Mouse (Mus musculus): ENCODE measurements around the gene Szrd1. TPM values are rescaled to one million over a fixed set of nuclear protein-coding genes. Genes with fewer than 3 reads are reported as not detected.

Szrd1 gene
- polyA plus RNA-seq, 1 experiment from 2014 or later, result 40.5 TPM

DNA sequence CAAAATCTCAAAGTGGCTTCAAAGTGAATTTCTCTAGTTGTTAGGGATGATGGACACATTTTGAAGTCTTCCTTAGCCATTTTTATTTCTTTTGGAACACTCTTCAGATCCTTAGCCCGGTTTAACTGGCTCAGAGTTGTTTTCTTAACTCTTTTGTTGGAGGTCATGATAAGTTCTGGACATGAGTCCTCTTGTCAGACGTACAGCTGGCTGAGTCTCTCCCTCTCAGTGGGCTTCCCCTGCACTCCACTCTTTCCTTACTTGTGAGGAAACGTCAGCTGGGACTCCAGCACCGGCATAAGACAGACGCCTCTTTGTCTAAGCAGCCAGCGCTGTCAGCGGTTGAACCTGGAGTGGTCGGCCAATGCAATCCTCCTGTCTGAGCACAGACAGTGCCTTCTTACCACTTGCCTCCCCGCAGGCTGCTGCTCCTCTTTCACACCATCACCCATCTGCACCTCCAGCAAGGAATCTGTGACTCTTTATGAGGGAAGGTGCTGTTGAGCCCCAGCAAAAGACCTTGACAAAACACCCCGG, 31.3 kb downstream of the Szrd1 start:
- Histone ChIP-seq H3K27ac (peak overlapping the region; percentile 23; the same call in 1 of the 2 replicates), H3K36me3 (peaks cover 31% of the 10 kb centered on the region), H3K9me3 (no peaks in the 10 kb centered on the region; the same call in 1 of the 2 replicates), H3K4me1 (no peaks in the 10 kb centered on the region), H3K4me2 (no peak overlapping the region), H3K9ac (no peak overlapping the region), H3K4me3 (no peak overlapping the region), H3K27me3 (no peaks in the 10 kb centered on the region)
- 20% methylated on average over 10 of the region's 10 CpGs for WGBS
- no peak for ATAC-seq (ENCODE audit: insufficient number of reproducible peaks, insufficient read depth, low FRiP score, low TSS enrichment, low read depth)

GRCm38 (mm10) chr4:141106526-141107183, 32.9 kb downstream of the Szrd1 start:
- H3K4me1 ChIP-seq, result no peaks in the 10 kb centered on the region
- H3K9me3 ChIP-seq, result no peaks in the 10 kb centered on the region; the same call in 1 of the 2 replicates
- H3K36me3 ChIP-seq, result peaks cover 15% of the 10 kb centered on the region
- no peaks in the 10 kb centered on the region for H3K27me3 ChIP-seq
- no peak overlapping the region for H3K9ac ChIP-seq
- H3K27ac ChIP-seq, result no peak overlapping the region
- WGBS, result 79% methylated on average over 16 of the region's 16 CpGs
- no peak overlapping the region for H3K4me2 ChIP-seq
- no peak for ATAC-seq (ENCODE audit: insufficient number of reproducible peaks, insufficient read depth, low FRiP score, low TSS enrichment, low read depth)
- H3K4me3 ChIP-seq, result no peak overlapping the region

DNA sequence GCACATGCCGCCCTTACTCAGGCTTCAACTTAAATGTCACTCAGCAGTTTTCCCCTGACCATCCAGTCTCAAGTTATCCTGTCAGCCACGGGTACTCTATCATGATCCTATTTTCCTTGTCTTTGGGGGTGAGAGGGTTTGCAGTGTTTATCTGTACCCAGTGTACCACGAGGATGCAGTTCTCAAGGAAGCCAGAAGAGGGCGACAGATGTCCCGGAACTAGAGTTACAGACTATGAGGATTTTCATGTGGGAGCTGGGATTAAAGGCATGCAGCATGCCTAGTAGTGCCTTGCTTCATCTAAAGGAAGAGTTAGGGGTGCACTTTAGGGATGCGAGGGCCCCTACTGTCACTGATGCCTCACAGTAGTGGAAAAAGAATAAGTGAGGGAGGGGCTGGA, 37.7 kb downstream of the Szrd1 start:
- ATAC-seq (ENCODE audit: insufficient number of reproducible peaks, insufficient read depth, low FRiP score, low TSS enrichment, low read depth), result no peak
- WGBS, result 70% methylated on average over 6 of the region's 6 CpGs

GRCm38 (mm10) chr4:141101291-141101690, 38.3 kb downstream of the Szrd1 start:
- ATAC-seq (ENCODE audit: insufficient number of reproducible peaks, insufficient read depth, low FRiP score, low TSS enrichment, low read depth), result no peak
- peaks cover 3% of the 10 kb centered on the region; the same call in 1 of the 2 replicates for H3K4me1 ChIP-seq
- no peaks in the 10 kb centered on the region for H3K27me3 ChIP-seq
- no peaks in the 10 kb centered on the region for H3K36me3 ChIP-seq
- no peak overlapping the region for H3K4me2 ChIP-seq
- H3K9me3 ChIP-seq, result no peaks in the 10 kb centered on the region
- 87% methylated on average over 9 of the region's 9 CpGs for WGBS
- H3K9ac ChIP-seq, result no peak overlapping the region
- no peak overlapping the region for H3K27ac ChIP-seq
- no peak overlapping the region for H3K4me3 ChIP-seq

More for the DNA sequence above, 37.7 kb downstream of the Szrd1 start:
- no peak overlapping the region for H3K4me3 ChIP-seq
- H3K27ac ChIP-seq, result no peak overlapping the region
- no peak overlapping the region for H3K9ac ChIP-seq
- H3K4me1 ChIP-seq, result peaks cover under 1% of the 10 kb centered on the region; the same call in 1 of the 2 replicates
- no peaks in the 10 kb centered on the region for H3K27me3 ChIP-seq
- no peak overlapping the region for H3K4me2 ChIP-seq
- H3K36me3 ChIP-seq, result no peaks in the 10 kb centered on the region
- H3K9me3 ChIP-seq, result no peaks in the 10 kb centered on the region

GRCm38 (mm10) chr4:141099956-141100355, 39.6 kb downstream of the Szrd1 start:
- Histone ChIP-seq H3K4me1 (peaks cover 3% of the 10 kb centered on the region; the same call in 1 of the 2 replicates), H3K4me2 (no peak overlapping the region), H3K27me3 (no peaks in the 10 kb centered on the region), H3K27ac (no peak overlapping the region), H3K4me3 (no peak overlapping the region), H3K9me3 (no peaks in the 10 kb centered on the region), H3K36me3 (no peaks in the 10 kb centered on the region), H3K9ac (no peak overlapping the region)
- WGBS, result 72% methylated on average over 5 of the region's 5 CpGs
- no peak for ATAC-seq (ENCODE audit: insufficient number of reproducible peaks, insufficient read depth, low FRiP score, low TSS enrichment, low read depth)

- Histone ChIP-seq H3K36me3 (no peaks in the 10 kb centered on the region), H3K9me3 (no peaks in the 10 kb centered on the region), H3K4me3 (no peak overlapping the region), H3K4me2 (no peak overlapping the region), H3K4me1 (peaks cover 3% of the 10 kb centered on the region; the same call in 1 of the 2 replicates), H3K9ac (no peak overlapping the region), H3K27ac (no peak overlapping the region), H3K27me3 (no peaks in the 10 kb centered on the region)
- ATAC-seq (ENCODE audit: insufficient number of reproducible peaks, insufficient read depth, low FRiP score, low TSS enrichment, low read depth), result no peak
- 66% methylated on average over 4 of the region's 4 CpGs for WGBS
These were observed 40.6 kb downstream of the Szrd1 start for GRCm38 (mm10) chr4:141098935-141099334.

DNA sequence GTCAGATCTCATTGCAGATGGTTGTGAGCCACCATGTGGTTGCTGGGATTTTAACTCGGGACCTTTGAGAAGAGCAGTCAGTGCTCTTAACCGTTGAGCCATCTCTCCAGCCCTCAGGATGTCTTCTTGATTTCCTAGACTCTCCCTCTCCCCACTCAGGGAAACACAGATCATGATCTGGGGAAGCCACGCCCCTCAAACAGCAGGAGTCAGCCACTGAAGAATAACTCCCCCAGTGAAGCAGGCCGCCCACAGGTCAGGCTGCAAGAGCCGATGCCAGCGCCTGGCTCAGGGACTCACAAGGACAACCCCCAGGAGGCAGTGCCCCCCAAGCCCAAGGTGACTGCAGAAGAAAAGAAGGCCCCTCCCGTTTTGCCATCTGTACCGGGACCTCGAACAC, 42.9 kb downstream of the Szrd1 start:
- ATAC-seq (ENCODE audit: insufficient number of reproducible peaks, insufficient read depth, low FRiP score, low TSS enrichment, low read depth), result no peak
- Histone ChIP-seq H3K9ac (no peak overlapping the region), H3K27ac (no peak overlapping the region), H3K4me3 (no peak overlapping the region), H3K27me3 (no peaks in the 10 kb centered on the region), H3K4me1 (peaks cover 3% of the 10 kb centered on the region; the same call in 1 of the 2 replicates), H3K4me2 (no peak overlapping the region), H3K9me3 (no peaks in the 10 kb centered on the region), H3K36me3 (no peaks in the 10 kb centered on the region)
- WGBS, result 16% methylated on average over 9 of the region's 9 CpGs

- Histone ChIP-seq H3K9ac (no peak overlapping the region), H3K27ac (no peak overlapping the region), H3K4me1 (peaks cover 3% of the 10 kb centered on the region; the same call in 1 of the 2 replicates), H3K27me3 (no peaks in the 10 kb centered on the region), H3K4me2 (no peak overlapping the region), H3K4me3 (no peak overlapping the region), H3K9me3 (no peaks in the 10 kb centered on the region), H3K36me3 (no peaks in the 10 kb centered on the region)
- ATAC-seq (ENCODE audit: insufficient number of reproducible peaks, insufficient read depth, low FRiP score, low TSS enrichment, low read depth), result peak; percentile 29; the same call in 1 of the 2 replicates
- 77% methylated on average over 10 of the region's 10 CpGs for WGBS
These were observed 44.6 kb downstream of the Szrd1 start for GRCm38 (mm10) chr4:141095016-141095415.

DNA sequence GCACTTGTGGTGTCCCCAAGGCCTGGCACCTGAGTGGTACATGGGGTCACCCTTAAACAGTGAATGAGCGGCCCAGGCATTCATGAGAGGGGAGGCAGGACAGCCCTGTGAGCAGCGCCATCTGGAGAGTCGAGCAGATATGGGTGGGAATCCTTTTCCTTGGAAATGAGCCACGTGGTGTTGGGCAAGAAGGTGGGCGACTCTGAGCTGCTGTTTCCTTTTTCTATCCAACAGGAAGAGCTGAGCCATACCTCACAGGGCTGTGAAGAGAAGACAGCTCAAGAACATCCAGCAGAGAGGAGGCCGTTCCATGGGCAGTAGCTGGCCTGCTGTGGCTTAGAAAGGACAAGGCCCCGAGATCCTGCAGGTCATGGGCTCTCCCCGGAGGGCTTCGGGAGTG, 50.9 kb downstream of the Szrd1 start:
- ATAC-seq (ENCODE audit: insufficient number of reproducible peaks, insufficient read depth, low FRiP score, low TSS enrichment, low read depth), result no peak
- Histone ChIP-seq H3K9me3 (no peaks in the 10 kb centered on the region), H3K9ac (no peak overlapping the region), H3K4me3 (no peak overlapping the region), H3K27me3 (no peaks in the 10 kb centered on the region), H3K36me3 (no peaks in the 10 kb centered on the region), H3K4me1 (no peaks in the 10 kb centered on the region), H3K4me2 (no peak overlapping the region), H3K27ac (no peak overlapping the region)
- 63% methylated on average over 9 of the region's 9 CpGs for WGBS

DNA sequence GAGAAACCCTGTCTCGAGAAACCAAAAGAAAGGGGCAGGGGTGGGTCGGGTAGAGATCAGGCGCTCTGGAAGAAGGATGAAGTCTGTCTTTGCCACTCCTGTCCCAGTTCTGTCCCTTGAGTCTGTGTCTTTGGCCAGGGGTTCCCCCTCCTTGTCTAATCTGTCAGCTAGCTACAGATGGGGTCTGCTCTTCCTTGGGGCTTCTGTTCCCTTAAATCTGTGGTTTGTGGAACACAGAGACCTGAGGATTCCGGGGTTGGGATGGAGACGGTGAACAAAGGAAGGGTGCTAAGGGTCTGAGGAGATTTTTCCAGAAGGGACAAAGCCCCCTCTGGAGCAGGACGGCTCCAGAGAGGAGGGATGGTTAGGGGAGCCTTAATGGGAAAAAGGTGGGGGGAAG, 51.5 kb downstream of the Szrd1 start, which contains the start of gene Spata21:
Gene Spata21 (plus strand): TSS at position 301 of the 400 bp plus-strand sequence.
- Histone ChIP-seq H3K36me3 (no peaks in the 10 kb centered on the region), H3K27ac (no peak within 1 kb of the TSS), H3K4me3 (no peak within 1 kb of the TSS), H3K4me2 (no peak within 1 kb of the TSS), H3K27me3 (no peaks in the 10 kb centered on the region), H3K4me1 (no peaks in the 10 kb centered on the region), H3K9ac (peak within 1 kb of the TSS; percentile 44; the same call in 1 of the 2 replicates), H3K9me3 (no peaks in the 10 kb centered on the region)
- 59% methylated on average over 6 of the region's 6 CpGs for WGBS
- no peak for ATAC-seq (ENCODE audit: insufficient number of reproducible peaks, insufficient read depth, low FRiP score, low TSS enrichment, low read depth)

- no peaks in the 10 kb centered on the region for H3K27me3 ChIP-seq
- ATAC-seq (ENCODE audit: insufficient number of reproducible peaks, insufficient read depth, low FRiP score, low TSS enrichment, low read depth), result no peak
- H3K9me3 ChIP-seq, result no peaks in the 10 kb centered on the region
- no peak overlapping the region for H3K4me2 ChIP-seq
- H3K36me3 ChIP-seq, result no peaks in the 10 kb centered on the region
- 78% methylated on average over 10 of the region's 10 CpGs for WGBS
- H3K4me3 ChIP-seq, result no peak overlapping the region
- no peak overlapping the region for H3K9ac ChIP-seq
- no peak overlapping the region for H3K27ac ChIP-seq
- H3K4me1 ChIP-seq, result no peaks in the 10 kb centered on the region
These were observed 52.7 kb downstream of the Szrd1 start for GRCm38 (mm10) chr4:141086862-141087261.

Data from embryonic facial prominence, embryonic 13.5 days (tissue).